Mouse (Mus musculus) adrenal gland, postnatal 10 days (tissue): ENCODE results near the gene Pex11b. TPM values are rescaled to one million over a fixed set of nuclear protein-coding genes. Genes with fewer than 3 reads are reported as not detected.
"Not testable (repeated sequence)": the region's sequence is repeated elsewhere in the genome, so short reads cannot be mapped to it uniquely, and the experiment has no call there.

Experiments used
- DNase-seq: peaks from one replicate; pipeline ENCODE4 v3.0.0; 2021; ENCODE audit warnings: mixed read lengths
- total RNA-seq, 2 experiments: library from RNA; stranded (reverse); gene quantifications; 2 replicates each; pipeline ENCODE4 v1.2.3; 2021

The Pex11b gene
- total RNA-seq, 2 experiments from 2014 or later = 46.7 to 48.4 TPM

DNA sequence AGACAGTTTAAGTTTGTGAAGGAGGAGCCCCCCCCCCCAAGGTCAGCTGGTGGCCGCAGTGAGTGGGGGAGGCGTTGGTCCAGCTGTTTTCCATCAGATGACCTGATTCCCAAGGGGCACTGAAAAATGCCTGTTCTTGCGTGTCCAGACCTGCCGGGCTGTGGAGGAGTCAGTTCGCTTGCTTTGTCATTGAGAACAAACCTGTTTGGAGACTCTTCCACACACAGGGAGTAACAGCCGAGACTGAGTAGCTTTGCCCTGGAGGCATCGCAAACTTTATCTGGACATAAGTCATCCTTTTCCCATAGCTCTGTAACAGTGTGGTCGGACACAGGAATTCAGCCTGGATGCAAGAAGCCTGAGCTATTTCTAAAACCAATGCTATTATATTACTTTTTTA is 39.3 kb downstream of the Pex11b start:
- no peak for DNase-seq

DNA sequence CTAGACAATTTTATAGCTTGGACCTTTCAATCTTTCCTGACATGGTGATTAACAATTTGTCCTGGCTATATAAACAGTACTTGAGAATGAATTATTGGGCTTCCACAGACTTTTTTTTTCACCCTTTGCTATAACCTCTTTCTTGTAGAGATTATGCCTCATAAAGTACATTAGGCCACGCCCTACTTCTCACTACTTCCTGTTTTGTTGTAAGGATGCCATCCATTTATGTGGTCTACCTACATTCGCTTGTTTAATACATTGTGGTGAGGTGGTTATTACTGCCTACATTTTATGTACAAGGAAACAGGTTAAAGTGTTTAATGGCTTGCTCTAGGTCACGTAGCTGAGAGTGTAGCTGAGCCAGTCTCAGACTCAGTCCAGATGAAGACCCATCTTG is 40.0 kb downstream of the Pex11b start:
- DNase-seq = no peak

DNA sequence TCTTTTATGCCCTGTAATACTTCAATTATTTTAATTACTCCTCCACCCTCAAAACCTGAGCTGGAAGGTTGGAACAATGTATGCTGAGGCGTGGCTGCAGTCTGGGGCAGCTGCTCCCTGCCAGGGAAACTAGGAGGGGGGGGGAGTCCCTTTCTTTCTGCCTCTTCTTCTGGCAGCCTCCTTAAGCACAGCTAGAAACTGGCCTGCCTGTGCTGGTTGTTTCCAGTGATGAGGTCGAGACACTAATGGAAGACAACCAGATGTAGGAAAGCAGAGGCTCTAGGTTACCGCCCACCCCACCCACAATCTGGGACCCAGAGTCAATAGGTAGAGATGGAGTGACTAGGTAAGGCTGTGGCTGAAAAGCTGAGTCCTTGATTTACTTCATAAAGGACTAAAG is 40.5 kb downstream of the Pex11b start:
- DNase-seq = no peak

DNA sequence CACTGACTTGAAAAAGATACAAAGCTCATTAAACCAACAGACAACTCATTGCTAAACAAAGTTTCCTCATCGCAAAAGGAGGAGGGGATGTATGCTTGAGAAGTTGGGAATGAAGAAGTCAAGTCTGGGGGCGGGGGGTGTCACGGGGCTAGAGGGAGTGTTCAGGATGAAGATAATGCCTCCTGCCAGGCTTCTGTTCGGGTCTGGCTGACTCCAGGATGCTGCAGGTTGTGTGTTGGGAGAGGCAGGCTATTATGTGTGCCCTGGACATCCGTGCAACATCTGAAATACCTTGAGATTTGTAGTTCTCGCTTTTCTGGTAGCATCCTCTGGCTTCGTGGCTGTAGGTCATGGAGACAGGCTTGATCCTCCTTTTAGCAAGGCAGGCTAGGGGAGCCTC is 43.3 kb downstream of the Pex11b start:
- no peak for DNase-seq

DNA sequence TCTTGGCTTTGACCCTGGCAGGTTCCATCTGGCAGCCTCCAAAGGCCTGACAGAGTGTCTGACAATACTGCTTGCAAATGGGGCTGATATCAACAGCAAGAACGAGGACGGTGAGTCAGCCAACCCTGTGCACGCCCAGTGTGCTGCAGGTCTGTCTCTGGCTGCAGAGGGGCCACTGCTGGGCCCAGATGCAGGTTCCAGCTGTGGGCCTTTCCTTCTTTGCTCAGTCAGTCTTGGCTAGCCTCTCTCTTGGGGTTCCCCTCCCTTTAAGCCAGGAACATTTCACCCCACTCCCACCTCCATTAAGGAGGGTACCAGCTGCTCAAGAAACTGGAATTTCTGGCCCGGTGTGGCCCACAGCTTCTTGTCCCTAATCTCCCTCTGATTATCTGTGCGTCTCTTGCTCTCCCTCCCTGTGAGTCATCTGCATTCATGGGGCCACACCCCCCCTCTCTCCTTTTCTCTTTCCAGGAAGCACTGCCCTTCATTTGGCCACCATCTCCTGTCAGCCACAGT is 44.0 kb downstream of the Pex11b start:
- peak; percentile 67 for DNase-seq

DNA sequence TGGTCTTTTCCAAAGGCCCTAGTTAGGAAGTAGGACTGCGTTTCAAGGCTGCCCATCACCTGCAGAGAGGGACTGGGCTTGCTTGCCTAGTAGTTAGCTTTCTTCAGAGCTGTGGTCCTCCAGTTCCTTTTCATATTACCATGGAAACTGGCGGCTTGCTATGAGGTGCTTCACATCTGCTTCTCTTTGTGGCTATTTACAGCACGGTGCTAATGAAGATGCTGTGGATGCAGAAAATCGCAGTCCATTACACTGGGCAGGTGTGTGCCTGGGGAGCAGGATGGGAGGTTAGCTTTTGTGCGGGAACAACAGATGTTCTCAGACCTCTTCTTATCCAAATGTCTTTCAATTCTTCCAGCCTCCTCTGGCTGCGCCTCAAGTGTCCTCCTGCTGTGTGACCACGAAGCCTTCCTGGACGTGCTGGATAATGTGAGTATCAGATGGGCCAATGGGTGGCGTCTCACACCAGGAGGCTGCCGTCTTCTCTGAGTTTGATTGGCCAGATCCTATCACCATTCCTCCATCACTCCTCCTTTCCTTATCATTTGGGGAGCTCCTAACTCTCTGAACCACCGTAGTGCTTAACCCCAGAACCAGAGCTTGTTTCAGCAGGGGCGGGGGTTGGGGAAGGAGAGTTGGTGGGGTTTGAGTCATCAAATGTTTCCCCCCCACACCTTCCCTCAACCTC is 45.2 kb downstream of the Pex11b start:
- no peak for DNase-seq

DNA sequence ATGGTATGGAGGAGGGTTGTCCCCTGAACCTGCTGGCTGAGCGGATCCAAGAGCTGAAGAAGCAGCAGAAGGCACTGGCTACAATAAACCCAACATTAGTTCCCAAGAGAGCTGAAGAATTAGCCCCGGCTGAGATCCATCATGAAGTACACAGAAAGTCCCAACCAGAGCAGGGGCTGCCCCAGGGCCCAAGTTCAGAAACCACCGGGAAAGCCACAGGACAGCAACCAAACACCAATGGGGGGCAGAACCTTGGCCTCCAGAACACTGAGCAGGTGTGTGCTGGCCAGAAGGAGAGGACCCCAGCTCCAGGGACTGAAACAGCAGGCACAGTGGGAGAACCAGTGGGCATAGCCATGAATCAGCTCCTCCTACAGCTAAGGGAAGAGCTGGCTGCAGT is 48.3 kb downstream of the Pex11b start:
- no peak for DNase-seq

DNA sequence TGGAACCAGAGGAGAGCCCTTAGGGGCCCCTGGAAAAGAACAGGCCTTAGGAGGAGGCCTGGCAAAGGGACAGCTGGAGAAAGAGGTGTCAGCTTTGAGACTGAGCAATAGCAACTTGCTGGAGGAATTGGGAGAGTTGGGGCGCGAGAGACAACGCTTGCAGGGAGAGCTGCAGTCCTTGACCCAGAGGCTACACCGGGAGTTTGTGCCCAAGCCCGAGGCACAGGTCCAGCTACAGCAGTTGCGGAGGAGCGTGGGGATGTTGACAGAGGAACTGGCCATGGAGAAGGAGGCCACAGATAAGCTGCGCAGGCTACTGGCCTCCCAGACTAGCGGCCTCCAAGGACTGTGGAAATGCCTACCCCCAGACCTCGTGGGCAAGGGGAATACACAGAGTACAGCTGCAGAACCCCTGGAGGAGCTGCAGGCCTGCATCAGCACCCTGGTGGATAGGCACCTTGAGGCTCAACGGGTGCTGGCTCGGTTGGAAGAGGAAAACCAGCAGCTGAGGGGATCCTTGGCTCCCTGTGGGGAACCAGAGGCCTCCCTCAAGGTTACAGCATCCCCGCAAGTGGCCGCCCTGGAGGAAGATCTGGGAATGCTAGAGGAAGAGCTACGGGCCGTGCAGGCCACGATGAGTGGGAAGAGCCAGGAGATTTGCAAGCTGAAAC is 49.1 kb downstream of the Pex11b start:
- DNase-seq = peak; percentile 42

DNA sequence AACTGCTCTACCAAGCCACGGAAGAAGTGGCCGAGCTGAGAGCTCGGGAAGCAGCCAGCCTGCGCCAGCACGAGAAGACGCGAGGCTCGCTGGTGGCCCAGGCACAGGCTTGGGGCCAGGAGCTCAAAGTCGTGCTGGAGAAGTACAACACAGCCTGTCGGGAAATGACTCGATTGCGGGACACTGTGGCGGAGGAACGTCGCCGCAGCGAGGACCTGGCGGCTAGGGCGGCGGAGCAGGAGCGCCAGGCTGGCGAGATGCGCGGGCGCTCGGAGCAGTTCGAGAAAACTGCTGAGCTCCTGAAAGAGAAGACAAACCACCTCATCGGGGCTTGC is 49.6 kb downstream of the Pex11b start:
- peak; percentile 37 for DNase-seq

DNA sequence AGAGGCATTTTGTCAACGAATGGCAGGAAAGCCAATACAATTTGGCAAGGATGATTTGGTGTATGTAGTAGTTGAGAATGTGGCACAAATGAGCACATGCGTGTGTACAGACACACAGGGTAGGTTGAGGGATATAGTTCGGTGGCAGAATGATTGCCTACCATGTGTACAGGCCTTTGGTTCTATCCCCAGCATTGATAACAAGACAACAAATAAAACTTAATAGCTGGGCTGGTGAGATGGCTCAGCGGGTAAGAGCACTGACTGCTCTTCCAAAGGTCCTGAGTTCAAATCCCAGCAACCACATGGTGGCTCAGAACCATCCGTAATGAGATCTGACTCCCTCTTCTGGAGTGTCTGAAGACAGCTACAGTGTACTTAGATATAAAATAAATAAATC is 50.9 kb downstream of the Pex11b start:
- not testable (repeated sequence) for DNase-seq

DNA sequence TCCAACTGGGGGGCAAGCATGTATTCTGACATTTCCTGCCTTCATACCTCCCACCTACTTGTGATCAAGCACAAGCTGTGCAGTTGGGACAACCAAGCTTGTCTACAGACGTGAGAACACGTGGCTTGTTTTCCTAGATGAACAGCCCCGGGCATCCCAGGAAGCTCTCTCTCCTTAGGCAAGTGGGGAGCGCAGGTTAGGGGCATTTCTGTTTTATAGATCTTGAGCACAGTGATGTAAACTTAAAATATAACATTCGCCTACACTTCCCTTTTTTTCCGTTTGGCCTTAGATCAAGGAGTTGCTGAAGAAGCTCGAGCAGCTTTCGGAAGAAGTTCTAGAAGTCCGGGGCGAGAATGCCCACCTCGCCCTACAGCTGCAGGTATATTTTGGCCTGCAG is 53.7 kb downstream of the Pex11b start:
- no peak for DNase-seq

DNA sequence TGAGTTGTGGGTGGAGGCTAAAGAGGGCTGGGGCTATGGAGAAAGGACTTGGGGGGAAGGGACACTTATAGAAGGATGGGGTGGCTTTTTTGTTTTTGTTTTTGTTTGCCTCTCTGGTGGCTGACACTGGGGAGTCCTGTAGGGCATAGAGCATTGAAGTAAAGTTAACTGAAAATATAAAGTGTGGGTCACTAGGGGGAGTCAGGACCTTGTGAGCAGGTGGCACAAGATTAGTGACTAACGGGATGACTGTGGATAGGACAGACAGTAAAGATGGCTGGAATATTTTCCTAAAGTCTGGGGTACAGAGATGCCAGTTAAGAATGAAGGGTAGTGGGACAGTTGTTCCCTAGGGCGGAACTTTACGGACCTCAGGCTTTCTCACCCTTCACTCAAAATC is 55.1 kb downstream of the Pex11b start:
- DNase-seq = no peak

DNA sequence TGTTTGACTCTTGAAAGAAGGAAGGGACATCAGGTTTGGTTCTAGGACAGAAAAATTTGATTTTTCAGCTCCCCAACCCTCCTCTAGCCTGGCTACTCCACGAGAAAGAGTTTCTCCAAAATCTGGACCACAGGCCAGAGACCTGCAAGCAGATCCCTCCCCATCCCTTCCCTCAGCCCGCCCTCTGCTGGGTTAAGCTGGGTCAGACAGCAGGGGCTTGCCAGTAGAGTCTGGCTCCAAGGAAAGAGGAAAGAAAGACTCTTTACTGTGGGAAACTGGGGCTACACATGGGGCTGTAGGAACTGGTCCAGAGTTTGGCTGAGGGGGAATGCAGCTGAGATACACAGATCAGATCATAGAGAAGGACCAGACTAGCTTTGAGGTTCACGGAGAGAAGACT is 57.3 kb downstream of the Pex11b start:
- DNase-seq = peak; percentile 51

DNA sequence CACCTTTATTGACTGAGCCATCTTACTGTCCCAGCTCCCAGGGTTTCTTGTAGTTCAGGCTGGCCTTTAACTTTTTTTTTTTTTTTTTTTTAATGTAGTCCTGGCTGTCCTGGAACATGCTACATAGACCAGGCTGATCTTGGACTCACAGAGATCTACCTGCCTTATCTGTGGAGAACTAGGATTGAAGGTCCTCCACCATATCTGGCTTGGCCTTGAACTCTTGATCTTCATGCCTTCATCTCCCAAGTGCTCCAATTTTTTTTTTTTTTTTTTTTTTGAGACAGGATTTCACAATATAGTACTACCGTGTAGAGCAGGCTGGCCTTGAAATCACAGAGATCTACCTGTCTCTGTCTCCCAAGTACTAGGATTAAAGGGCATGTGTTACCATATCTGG is 58.4 kb downstream of the Pex11b start:
- no peak for DNase-seq

Other genes with a start within 250 kb of the Pex11b start
- gene BC107364, start 183.1 kb upstream of the Pex11b start, total RNA-seq = not detected
- 10 to 100 TPM; 14.0 to 29.6 TPM for gene Hfe2, start 110.2 kb upstream of the Pex11b start, total RNA-seq
- gene Txnip, start 77.4 kb upstream of the Pex11b start, total RNA-seq = 100 to 1,000 TPM; 601 to 945 TPM
- under 1 TPM in 1 of 2 experiments, not detected in 1; 0.61 TPM for gene Gm16253, start 58.4 kb upstream of the Pex11b start, total RNA-seq
- 10 to 100 TPM; 29.3 to 34.3 TPM for gene Polr3gl, start 41.2 kb upstream of the Pex11b start, total RNA-seq
- gene Ankrd34a, start 38.7 kb upstream of the Pex11b start, total RNA-seq = under 1 TPM; 0.54 to 0.55 TPM
- 10 to 100 TPM; 33.3 to 42.6 TPM for gene Lix1l, start 34.2 kb upstream of the Pex11b start, total RNA-seq
- gene Rbm8a, start 5.4 kb upstream of the Pex11b start, total RNA-seq = 10 to 100 TPM; 68.8 to 72.9 TPM
- gene Gm42957, start 98 bp downstream of the Pex11b start, total RNA-seq = under 1 TPM; 0.24 to 0.33 TPM
- 1 to 10 TPM; 1.8 to 2.0 TPM for gene Itga10, start 10.2 kb downstream of the Pex11b start, total RNA-seq
- gene Ankrd35, start 34.8 kb downstream of the Pex11b start, total RNA-seq = 1 to 10 TPM; 1.5 to 1.9 TPM
- 10 to 100 TPM; 22.0 to 32.0 TPM for gene Pias3, start 61.0 kb downstream of the Pex11b start, total RNA-seq
- 1 to 10 TPM; 3.1 to 5.3 TPM for gene Nudt17, start 73.2 kb downstream of the Pex11b start, total RNA-seq
- 10 to 100 TPM; 28.0 to 32.7 TPM for gene Polr3c, start 92.3 kb downstream of the Pex11b start, total RNA-seq
- gene Rnf115, start 92.3 kb downstream of the Pex11b start, total RNA-seq = 10 to 100 TPM; 34.1 to 35.7 TPM
- gene Pdzk1, start 193.9 kb downstream of the Pex11b start, total RNA-seq = 1 to 10 TPM; 4.9 to 9.1 TPM
- under 1 TPM; 0.27 to 0.39 TPM for gene Cd160, start 194.0 kb downstream of the Pex11b start, total RNA-seq